Mouse (Mus musculus): ENCODE results near the gene Slc24a4.

The Slc24a4 gene

DNA sequence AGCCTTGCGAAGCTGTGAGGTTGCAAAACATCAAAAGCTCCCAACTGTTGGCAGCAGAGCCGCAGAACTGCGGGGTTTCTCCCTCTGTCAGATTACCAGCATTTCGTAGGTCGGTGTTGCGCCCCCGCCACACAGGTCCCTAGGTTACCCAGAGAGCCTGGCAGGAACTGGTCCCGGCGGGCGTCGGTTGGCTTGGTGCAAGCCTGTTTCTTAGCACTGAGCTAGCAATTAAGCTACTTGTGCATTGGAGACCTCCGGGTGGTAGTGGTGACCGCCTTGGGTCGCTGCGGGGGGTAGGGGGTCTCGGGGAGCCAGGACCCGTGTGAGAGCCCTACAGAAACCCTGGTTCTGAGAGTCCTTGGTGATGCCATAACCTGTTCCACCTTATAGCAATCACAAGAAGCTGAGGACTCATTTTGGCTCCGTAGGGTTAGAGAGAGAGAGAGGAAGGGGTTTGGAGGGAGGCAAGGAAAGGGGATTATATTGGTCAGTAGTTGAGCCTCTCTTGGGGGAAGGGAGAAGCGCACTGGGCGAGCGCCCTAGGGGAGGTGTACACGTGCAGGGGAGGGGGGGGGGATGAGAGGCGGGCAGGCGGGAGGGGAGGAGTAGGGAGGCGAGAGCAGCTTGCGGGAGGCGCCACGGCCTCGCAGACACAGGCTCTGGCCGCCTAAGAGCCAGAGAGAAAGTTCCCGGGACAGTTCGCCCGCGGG lies at the start of gene Slc24a4:
Gene Slc24a4, plus strand, starts transcription at position 653 of the 710 bp plus-strand sequence.
- DNase-seq (ENCODE audit: low spot score), result no peak

DNA sequence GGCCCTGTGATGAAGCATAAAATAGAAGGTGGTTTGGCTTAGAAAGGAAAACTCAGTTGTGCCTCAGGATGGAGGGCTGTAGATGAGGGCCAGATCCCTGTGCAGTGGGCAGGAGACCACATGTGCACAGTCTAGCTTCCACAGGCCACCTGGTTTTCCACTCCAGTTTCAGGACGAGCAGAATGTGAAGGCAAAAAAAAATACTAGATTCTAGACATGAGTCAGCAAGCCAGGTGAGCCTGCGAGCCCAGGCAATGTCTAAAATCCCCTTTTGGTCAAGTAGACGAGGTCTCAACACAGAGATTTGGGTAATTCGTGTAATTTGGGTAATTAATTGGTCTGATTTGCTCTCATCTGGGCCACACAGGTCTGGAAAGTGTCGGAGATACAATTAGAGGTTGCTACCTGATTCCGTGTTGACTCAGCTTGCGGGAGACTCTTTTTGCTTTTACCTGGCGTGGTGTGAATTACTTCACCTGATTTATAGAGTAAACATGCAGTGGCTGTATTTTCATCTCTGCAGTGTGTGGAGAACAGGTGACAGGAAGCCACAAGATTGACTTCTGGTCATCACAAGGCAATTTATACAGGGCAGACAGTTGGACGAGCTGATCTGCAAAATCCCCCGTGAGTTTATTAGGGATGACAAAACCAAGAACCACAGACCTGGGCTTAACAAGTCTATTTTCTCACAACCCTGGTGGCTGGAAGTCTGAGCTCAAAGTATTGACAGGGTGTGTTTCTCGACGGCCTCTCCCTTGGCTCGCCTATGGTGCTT lies 45.7 kb upstream of the Slc24a4 start:
- DNase-seq (ENCODE audit: low spot score), result no peak

DNA sequence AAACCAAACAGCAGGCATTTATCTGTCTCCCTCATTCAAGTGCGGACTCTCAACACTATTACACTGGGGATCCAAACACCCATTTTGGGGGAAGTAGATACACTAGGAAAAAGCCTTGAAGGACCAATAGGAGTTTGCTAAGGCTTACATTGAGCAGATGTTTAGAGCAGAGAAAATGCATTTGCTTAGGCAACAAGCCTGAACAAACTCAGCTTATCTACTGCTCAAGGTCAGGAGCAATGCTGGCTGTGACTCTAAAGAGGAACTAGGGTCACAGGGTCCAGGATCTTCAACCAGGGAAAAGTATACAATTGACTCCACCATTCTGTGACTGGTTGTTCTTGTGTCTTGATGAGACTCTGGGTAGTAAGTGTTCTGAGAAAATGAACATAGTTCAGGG lies 38.0 kb upstream of the Slc24a4 start:
- DNase-seq (ENCODE audit: low spot score), result no peak

DNA sequence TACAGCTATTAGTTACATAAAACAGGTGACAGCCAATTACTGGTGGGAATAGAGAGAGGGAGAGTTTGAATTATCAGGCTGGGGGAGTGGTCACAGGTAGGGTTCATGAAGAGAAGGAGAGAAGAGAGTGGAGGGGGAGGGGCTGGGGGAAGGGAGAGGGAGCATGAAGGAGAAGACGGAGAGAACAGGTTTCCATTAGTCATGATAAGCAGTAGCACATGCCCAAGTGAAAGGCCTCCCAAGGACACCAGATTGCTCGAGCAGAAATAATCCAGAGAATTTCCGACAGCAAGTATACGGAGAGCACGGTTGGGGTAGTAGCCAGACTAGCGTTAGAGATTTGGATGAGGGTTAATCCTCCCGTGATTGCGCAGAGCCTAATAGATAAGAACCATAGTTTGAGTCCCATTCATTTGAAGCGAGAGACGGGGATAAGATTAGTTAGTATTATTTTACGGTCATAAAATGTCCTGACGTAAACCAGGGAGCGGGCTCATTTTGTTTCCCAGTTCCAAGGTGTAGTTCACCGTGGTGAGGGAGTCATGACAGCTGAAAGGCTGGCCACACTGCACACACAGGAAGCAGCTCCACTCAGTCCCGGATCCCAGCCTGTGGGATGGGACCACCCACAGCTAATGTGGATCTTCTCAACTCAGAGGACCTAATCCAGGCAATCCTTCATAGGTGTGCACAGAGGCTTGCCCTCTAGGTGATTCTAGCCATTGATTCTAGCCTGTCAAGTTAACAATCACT lies 36.0 kb upstream of the Slc24a4 start:
- no peak for DNase-seq (ENCODE audit: low spot score)

DNA sequence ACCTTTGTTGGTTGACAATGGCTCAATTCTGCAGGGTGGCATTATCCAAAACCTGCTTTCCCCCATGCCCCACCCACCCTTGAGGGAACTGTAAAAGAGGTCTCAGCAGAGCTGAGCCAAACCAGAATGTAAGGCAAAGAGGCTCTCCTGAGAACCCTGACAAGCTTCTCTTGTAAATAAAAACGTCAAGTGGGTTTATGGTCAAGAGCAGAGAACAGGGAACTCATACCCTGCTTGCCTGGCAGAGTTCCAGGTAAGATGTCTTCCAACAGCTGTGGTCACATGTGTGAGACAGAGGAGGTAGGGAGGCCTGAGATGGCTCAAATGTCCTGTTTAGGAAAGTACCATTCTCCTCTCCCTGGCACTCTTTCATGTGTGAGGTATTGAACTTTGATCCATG lies 22.5 kb upstream of the Slc24a4 start:
- no peak for DNase-seq (ENCODE audit: low spot score)

DNA sequence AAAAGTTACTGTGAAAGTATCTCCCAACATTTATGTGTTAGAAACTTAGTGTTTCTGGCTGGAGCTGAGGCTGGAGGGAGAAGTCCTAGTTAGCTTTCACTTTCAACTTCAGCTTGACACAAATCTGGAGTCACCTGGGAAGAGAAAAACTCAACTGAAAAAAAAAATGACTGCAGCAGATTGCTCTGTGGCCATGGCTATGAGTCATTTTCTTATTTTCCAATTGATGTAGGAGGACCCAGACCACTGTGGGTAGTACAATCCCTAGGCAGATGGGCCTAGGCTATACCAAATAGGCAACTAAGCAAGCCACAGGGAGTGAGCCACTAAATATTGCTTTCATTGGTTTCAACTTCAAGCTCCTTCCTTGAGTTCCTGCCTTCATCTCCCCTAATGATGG lies 19.7 kb upstream of the Slc24a4 start:
- no peak for DNase-seq (ENCODE audit: low spot score)

DNA sequence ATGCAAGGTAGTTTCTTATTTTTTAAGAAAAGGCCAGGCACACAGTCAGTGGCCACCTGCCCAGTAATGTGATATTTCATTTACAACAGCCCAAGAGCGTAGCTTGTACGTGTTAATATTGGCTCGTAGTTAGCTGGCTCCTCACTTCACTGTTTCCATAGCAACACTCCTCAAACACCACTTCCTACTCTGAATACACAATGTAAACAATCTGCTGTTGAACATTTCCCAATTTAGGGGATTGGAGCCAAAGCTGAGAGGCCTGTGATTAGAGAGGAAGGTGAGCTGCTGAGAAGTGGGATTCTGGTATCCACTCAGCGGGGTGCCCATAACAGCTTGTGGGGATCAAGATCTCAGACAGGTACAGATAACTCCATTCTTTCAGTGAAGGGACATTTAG lies 16.0 kb upstream of the Slc24a4 start:
- no peak for DNase-seq (ENCODE audit: low spot score)

DNA sequence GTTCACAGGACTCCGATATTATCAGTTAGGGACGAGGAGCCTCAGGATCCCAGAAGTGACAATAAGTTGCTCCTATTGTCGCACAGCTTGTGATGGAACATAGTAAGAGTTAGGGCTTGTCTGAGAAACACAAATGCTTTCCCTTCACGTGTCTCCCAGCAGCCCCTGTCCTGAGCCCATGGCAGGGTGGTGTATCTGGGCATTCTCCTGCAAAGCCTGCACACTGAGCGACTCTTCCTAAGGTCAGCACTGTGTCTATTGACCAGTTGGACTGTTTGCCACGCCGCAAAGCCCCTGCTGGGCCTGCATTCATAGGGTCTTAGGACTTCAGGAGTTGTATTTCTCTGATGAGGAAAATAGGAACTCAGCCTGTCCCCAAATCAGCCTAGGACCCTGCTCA lies 15.6 kb upstream of the Slc24a4 start:
- DNase-seq (ENCODE audit: low spot score), result no peak

DNA sequence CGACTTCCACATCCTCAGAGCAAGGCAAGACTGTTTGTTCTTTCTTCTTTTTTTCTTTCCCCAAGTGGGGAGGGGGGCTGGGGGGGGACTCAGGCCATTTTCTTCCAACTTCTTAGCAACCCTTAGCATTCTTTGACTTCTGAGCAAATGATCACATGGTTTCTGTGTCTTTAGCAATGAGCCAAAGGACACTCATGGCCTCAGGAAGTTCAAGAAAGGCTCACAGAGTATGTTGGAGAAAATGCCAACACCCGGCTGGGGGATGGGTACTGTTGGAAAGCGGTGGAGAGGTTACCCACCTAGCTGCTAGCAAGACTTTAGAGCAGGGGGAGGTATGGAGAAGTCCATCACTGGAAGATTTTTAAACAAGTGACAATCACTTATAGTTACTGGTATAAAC lies 15.1 kb upstream of the Slc24a4 start:
- DNase-seq (ENCODE audit: low spot score), result no peak

DNA sequence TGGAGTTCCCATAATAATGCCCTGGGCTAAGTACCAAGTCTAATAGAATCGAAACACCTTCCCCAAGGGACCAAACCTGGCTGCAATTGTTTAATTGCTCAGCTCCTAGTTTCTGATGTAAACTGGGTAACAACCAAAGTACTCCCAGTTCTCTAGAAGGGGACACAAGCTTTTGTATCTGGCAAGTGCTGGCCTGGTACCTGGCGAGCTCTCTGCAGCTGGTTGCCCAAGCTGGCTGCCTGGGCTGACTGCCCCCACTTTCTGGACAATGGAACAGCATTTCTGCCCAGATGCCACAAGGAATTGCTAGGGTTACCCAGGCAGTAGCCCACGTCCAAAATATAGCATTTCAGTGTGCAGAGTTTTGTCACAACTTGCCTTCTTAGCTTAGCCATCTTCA lies 12.0 kb upstream of the Slc24a4 start:
- no peak for DNase-seq (ENCODE audit: low spot score)

DNA sequence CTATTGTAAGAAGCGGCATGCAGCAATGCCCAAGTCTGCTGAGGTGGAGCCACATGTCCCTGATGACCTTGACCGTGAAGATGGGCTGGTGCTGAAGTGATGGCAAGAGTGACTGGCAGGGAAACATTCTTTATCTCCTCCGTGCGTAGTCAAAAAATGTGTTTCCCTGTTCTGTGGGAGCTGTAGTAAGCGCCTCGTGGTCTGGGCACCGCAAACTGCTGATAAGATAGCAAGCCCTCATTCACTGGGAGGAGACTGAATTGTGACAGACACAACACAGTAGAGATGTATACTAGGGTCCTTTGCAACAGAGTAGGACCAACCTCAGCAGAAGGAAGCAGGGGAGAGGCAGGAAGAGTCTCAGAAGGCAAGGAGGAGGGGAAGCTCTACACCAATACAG lies 10.5 kb upstream of the Slc24a4 start:
- no peak for DNase-seq (ENCODE audit: low spot score)

DNA sequence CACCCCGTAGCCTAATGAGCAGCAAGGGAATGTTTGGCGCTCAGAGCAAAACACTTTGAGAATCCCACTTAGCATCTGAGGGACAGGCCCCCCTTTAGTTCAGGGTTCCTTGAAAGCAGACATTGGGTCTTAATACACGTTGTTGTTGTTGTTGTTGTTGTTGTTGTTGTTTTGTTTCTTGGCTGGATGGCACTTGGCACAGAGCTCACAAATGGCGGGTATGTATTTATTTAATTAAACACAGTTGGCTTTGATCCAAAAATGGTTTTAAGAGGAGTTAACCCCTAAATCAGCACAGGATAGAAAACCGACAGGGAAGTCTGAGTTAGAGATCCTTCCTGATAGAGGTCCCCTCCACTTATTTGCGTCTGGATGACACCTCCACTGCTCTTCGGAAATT lies 932 bp upstream of the Slc24a4 start:
- DNase-seq (ENCODE audit: low spot score), result no peak

DNA sequence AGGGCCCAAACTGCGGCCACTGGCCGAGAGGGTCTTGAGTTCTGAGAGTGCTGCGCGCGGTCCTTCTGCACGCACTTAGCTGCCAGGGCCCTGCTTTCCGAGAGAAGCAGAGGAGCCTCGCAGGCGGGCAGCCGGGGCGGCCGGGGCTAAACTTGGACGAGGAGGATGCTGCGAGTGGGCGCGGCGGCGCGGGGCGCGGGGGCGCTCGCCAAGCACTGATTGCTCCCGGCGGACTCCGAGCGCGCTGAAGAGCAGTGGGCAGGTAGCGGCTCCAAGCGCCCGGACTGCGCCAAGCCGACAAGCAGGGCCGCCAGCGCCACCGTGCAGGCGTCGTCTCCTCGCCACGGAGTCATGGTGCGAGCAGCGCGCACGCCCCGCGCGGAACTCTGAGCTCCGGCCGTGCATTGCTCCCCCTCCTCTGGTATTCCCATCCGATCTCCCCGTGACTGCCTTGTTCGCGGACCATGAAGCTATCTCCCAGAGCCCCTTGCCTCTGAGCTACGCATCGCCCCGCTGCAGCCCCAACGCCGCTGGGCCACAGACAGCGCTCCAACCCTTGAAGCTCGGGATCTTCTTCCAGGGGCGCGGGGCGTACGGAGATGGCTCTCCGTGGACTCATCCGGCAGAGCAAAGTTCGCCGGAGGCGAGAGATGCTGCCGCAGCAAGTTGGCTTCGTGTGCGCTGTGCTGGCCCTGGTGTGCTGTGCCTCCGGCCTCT lies 416 bp downstream of the Slc24a4 start:
- DNase-seq (ENCODE audit: low spot score), result no peak

DNA sequence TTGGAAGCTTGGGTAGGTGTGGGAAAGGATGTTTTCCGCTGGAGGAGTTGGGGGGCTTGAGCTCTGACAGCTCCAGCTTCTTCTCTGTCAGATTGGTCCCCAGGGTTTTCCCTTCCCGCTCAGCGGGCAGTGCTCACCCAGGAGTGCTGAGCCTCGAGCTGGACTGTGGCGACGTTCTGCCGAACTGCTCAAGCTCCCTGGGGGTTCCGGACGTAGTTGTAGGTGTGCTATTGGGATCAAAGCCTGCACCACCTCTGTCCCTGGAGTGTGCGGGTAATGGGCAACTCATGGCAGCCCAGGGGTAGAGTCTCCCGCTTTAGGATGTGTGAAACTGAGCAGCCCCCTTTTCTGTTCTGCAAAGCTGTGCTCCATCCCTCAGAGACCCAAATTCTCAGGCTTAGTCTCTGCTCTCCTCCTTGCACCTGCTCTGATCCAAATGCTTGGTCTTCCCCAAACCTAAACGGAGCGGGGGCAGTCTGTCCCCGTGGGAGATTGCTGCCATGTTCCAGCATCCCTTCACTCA lies 1.0 kb downstream of the Slc24a4 start:
- DNase-seq (ENCODE audit: low spot score), result no peak

DNA sequence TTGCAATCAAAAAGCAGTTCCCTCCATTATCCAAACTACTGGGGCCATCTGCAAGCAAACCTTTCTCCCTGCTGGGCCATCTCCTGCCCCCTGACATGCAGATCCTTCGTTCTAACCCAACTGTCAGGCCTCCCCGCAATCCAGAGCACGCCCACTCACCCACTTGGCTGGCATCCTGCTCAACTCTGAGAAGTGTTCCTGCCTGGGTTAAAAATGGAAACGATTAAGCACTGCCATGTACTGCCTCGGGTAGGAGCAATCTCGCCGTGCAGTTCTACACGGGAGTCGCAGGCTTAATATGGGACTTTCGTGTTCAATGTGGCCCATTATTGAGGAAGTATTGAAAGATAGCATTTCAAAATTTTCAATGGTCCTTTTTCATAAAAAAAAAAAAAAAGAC lies 11.2 kb downstream of the Slc24a4 start:
- DNase-seq (ENCODE audit: low spot score), result peak; percentile 61

DNA sequence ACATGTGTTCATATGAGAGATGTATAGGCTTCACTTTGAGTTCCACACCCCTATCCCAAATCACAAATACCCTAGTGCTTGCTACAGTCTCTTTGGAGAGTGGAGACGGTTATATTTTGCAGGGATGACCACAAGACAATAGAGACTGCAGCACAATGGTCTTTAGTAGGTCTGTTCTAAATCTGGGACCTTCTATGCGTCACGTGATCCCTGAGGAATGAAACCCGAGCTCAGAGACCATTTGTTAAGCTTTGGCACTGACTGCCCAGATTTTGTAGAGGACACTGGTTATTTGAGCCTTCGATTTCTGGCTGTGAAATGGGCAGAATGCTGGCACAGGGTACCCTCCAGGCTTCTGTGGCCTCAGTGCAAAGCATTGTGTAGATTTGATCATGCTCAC lies 12.8 kb downstream of the Slc24a4 start:
- DNase-seq (ENCODE audit: low spot score), result no peak

DNA sequence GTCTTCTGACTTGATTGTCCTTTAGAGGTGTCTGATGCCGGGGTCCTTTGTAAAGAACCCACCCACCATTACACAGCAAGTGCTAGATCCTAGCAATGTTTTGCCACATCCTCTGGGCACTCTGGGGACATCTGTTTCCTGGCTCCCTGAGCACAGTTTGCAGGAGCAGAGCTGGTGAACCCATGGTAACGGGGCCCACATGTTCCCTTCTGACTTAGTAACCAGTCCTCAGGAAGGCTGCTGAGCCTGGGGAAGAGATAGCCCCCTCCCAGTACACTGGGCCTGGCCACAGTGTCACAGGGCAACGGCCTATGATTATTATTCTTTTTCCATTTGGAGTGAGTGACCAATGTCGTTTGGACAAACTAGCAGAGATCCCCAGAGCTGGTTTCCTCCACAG lies 19.1 kb downstream of the Slc24a4 start:
- no peak for DNase-seq (ENCODE audit: low spot score)

DNA sequence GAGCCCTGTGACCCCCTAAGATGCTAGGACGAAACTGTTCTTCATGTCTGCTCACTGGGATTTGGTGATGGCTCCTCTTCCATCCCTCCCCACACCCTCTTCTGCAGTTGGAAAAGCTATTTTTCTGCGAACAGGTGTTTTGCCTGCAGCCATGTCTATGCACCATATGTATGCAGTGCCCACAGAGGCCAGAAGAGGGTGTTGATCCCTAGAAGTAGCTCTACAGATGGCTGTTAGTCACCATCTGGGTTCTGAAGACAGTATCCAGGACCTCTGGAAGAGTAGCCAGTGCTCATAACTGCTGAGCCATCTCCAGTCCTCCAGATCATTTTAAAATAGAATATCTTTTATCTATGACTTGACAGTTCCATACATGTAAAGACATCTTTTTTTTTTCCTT lies 20.2 kb downstream of the Slc24a4 start:
- no peak for DNase-seq (ENCODE audit: low spot score)

DNA sequence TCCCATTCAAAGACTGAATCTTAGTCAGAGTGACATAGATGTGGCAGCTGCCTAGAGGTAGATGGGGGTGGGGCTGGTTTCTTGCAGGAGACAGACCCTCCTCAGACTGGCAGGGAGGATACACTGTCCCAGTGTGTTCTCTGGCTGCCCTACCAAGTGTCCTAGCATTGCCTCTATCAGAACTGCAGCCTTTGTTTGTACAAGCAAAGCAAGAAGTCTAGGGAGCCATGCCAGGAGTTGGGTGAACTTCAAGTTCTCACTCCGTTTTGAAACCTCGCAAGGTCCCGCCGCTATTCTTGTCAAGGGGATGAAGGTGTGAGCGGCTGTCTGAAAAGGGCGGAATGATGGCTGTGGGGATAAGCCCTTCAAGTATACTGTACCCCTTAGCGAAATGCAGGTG lies 22.7 kb downstream of the Slc24a4 start:
- DNase-seq (ENCODE audit: low spot score), result no peak

DNA sequence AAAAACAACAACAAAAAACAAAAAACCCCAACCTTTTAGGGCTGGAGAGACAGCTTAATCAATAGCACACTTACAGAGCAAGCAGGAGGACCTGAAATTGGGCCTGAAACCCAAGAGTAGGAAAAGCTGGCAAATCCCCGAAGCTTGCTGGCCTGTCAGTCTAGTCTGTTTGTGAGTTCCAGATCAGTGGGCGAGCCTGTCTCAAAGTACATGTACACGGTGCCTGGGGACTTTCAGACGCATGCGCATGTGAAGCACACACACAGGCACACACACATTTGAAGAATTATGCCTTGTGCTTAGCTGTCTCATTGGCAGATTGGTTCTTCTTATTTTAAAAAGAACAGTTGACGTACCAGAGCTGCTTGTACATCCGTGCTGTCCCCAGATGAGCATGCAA lies 25.3 kb downstream of the Slc24a4 start:
- no peak for DNase-seq (ENCODE audit: low spot score)

DNA sequence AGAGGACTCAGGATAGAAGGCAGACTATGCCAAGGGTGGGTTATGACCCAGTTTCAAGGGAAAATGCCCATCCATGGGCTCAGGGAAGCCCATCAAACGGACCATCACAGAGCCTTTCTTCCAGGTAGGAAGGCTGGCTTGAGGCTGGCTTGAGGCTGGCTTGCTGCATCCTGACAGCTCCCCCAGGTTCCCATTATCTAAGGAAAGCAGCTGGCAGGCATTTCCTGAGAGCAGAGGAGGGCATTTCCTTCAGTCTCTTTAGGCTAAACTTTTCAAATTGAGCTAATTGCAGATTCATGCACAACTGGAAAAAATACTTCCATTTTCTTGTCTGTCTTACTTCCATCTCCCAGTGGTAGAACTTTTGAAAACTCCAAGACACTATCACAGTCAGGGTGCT lies 26.3 kb downstream of the Slc24a4 start:
- no peak for DNase-seq (ENCODE audit: low spot score)

DNA sequence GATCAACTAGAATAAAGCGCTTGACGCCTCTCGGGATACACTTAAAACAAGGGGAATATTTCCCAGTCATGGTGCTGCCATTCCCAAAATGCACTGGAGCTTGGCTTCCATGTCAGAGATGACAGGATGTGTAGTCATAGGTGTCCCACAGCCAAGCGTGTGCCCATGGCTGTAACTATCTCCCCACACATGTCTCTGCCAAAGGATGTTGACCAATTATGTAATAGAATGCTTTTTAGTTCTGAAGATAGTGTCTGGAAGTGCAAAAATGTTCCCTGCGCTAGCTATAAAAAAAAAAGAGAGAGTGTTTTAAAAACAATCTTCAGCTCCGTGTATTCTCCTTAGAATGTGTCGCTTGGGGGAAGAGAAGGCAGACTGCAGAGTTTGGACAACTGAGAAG lies 36.1 kb downstream of the Slc24a4 start:
- DNase-seq (ENCODE audit: low spot score), result peak; percentile 55
